Mouse (Mus musculus) testis, postnatal 10 days (tissue): ENCODE measurements around the gene Gopc.
"Not testable (repeated sequence)": the region's sequence is repeated elsewhere in the genome, so short reads cannot be mapped to it uniquely, and the experiment has no call there.

Experiments
- DNase-seq: peaks from one replicate; pipeline ENCODE4 v3.0.0; 2021; ENCODE audit warnings: low spot score

The Gopc gene

DNA sequence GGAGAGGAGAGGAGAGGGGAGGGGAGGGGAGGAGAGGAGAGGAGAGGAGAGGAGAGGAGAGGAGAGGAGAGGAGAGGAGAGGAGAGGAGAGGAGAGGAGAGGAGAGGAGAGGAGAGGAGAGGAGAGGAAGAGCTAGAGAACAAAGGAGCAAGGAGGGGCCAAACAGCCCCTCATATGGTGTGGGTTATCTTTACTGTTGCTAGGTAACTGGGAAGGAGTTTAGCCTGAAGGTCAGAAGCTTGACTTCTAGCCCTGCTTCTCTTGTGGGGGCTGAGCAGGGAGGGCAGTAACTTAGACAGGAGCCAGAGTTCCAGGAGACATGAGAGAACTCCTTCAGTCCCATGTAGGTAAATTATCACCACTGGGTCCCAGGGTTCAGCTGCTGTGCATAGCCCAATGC is 83.4 kb downstream of the Gopc start:
- DNase-seq = not testable (repeated sequence)

- DNase-seq = no peak
Observed at GRCm38 (mm10) chr10:52295934-52296333, 86.0 kb downstream of the Gopc start.

- no peak for DNase-seq
Observed at GRCm38 (mm10) chr10:52293921-52294577, 87.9 kb downstream of the Gopc start.

DNA sequence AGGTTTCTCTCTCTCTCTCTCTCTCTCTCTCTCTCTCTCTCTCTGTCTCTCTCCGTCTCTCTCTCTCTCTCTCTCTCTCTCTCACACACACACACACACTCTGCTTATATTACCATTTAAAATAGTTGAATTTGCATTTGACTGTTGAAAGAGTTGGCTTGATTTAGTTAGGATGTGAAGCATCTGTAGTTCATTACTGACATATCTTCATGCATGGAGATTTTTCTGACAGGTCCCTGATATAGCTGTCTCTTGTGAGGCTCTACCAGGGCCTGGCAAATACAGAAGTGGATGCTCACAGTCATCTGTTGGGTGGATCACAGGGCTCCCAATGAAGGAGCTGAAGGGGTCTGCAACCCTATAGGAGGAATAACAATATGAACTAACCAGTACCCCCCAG is 89.5 kb downstream of the Gopc start:
- DNase-seq = not testable (repeated sequence)

DNA sequence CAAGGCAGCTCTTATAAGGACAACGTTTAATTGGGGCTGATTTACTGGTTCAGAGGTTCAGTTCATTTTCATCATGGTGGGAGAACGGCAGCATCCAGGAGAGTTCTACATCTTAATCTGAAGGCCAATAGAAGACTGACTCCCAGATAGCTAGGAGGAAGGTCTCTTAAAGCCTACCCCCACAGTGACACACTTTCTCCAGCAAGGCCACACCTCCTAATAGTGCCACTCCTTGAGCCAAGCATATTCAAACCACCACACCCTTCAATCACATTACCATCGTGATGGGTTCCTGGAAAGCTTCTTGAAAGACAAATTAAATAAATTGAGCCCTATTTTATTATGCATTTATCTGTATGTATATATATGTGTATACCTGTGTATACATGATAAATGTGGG is 92.7 kb downstream of the Gopc start:
- DNase-seq = no peak

GRCm38 (mm10) chr10:52287852-52288533 is 93.9 kb downstream of the Gopc start:
- no peak for DNase-seq
